Mouse (Mus musculus) cerebellum, adult 9-10 months (tissue): ENCODE measurements around the gene Col4a1.
A peak's percentile ranks its signal among the peaks of the same experiment; 100 is the strongest.

Source experiments
- DNase-seq: peaks from one replicate; pipeline ENCODE4 v3.0.0; 2022

Gene Col4a1

DNA sequence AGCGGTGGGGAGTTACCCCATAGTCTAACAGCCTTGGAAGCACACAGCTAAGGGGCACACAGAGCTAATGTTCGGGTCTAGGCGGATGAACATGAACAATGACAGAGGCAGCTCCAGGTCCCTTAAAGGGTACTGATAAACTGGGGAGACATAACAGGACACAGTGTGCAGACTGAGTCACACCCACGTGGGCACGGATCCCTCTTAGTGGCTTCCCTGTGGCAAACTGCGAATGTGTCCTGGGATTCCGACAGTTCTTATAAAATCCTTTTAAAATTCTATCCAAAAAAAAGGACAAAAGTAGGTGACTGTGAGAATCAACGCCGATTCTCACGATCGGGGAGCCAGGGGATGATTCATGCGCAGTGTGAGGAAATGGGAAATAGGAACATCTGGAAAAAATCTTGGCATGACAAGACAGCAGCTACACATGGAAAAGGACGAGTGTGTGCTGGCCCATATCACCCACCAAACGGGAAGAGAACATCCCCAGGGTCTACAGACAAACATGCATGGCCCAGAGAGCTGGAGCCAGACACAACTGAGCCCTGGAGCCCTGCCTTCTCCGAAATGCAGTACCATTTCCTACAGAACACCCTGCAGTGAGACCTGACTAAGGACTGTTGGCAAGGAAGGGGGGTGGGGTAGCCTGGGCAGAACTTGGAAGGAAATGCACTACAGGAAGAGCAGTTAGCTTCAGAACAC is 50.4 kb downstream of the Col4a1 start:
- no peak for DNase-seq

DNA sequence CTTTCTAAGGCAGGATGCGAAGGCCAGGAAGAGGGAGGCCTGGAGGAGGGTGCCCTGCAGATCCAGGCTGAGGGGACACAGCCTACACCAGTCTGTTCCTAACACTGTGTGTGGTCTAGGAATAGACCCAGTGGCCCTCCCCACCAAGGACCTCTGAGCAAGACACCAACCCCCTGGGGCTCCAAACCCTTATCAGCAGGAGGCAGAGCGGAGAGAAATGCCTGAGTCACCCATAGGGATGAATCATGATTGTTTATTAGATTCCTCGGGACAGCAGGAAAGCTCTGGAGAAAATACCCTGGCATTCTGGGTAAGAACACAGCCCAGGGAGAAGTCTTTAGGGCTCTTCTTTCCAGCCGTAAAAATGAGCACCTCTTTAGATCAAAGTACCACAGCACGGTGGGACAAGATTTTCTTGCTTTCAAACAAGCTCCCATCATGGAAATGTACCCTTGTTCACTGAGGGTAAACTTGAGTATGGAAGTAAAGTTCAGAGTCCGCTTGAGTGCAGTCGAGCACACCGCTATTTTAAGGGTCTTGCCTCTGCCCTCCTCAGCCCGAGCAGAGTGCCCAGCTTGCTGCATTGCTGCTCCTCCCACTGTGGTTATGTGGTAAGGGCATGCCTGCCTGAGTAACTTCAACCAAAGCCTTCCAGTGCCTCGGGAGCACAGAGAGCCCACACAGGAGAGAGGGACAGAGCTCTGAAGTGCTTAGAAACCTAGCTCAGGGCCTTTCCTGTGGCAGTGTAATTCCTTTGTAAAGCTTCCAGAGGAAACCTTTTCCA is 52.6 kb downstream of the Col4a1 start:
- DNase-seq: no peak

DNA sequence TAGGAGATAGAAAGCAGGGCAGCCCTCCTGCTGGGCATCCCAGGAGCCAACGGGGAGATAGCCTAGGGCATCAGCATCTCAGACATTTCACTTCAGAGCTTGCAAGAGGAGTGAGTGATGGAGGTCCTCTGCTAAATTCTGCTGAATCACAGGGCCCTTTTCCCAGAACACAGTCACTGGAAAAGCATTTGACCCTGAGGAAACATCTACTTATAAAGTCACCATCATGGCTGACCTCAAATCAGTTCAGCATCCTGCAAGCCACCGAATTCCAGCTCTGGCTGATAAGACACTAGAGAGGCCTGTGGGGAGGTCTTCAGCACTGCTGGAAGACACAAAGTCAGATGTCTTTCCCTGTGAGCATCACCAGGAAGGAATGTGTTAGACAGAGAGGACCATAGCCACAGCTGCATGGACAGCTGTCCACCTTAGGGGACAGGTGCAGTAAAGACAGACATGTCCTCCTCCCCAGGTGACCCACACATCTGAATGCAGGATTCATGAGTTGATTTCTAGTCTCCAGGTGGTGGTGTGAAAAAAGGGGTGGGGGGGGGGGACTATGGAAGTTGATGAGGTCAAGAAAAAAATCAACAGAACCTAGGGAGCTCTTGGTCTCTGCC is 54.0 kb downstream of the Col4a1 start:
- DNase-seq: no peak

DNA sequence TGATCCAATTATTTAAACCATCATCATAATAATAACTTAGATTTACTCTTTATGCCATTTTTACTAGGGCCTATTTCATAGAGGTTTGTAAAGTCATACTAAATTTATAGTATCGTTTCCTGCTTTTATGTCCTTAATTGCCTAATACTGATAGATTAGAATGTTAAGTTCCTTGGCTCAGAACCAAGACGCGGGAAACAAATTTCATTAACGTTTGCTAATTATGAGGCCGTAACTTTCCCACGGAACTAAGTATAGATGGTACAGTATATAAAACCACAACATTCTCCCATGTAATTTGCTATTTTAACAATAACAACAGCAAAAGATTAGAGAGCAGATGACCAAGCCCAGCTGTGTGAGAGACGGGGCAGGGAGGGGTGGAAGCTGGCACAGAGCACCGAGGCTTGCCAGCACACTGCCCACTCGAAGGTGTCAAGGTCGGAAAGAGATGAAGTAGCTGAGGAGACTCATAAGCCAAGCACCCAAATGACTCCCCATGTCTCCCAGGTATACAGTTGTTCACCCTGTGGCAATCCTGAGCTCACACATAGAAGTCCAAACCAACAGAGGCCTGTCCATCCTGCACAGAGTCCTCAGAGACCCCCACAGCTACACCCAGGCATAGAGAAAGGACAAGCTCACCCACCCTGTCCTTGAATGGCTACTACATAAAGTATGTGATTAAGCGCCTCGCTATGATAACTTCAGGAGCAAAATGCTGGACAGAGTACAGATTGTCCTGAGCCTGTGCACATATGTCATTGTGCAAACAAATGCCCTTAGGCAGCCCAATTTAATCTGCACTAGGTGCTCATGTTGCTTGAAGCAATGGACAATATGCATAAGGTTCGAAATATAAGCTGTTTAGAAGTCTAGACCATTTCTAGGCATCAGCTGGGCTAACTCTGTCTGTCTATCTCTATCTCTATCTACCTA is 55.3 kb downstream of the Col4a1 start:
- DNase-seq: no peak

DNA sequence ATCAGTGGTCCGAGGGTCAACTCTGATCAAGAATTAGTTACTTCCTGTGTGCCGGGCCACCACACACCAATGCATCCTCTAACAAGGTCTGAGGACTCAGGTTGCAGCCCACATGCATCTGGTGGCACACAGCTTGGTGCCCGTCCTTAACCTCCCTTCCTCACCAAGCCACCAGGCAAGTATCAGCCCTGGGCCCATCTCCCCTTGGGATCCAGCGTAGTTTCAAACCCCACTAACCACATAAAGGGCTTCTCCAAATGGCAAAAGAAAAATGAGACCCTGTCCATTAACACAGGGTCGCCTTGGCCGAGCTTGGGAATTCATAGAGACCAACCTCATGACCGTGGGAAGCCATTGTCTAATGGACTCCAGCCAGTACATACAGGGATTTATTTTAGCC is 56.2 kb downstream of the Col4a1 start:
- no peak for DNase-seq

DNA sequence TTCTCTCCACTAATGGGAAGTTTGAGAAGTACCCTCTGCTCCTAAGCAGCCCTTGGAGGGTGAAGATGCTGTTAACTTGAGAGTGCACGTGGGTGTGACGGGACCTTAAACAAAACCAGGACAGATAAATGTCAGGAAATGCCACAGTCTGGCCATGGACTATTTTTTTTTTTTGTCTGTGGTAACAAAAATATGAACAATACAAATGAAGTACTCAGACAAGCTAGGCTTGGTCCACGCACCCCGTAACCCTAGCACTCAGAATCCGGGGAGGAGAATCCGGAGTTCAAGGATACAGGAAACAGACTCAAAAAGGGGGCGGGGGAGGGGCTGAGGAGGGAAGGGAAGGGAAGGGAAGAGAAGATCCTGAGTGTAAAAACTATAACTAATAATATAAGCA is 56.9 kb downstream of the Col4a1 start:
- DNase-seq: no peak

DNA sequence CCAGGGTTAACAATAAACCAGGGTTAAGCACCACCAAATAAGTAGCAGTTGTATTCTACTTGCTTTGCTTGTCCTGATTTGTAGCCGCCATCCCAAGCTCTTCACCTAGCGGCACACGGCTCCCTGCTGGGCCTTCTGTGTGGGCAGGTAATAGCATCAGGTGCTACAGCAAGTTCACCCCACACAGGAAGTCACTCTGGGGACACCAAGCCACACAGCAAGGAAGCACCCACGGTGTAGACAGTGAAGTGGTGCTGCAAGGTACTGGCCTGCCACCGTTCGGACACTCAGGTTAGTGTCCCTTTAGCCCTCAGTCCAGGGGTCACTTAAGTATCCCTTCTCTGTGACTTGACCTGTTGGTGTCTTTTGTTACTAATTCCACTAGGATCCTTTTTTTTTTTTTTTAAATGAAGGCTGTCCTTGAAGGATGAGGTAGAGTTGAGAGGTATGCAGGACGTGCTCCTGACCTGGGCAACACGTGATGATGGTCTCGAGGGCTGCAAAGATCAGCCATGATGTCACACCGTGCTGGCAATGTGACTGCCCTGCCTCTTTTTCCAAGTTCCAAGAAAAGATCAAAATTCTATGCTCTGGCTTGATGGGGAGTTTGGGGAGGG is 57.6 kb downstream of the Col4a1 start:
- no peak for DNase-seq

- DNase-seq: no peak
These were observed 58.1 kb downstream of the Col4a1 start for GRCm38 (mm10) chr8:11254510-11254909.

- peak; percentile 68 for DNase-seq
These were observed 59.1 kb downstream of the Col4a1 start for GRCm38 (mm10) chr8:11253556-11253955.

- DNase-seq: no peak
These were observed 59.6 kb downstream of the Col4a1 start for GRCm38 (mm10) chr8:11253041-11253440.

DNA sequence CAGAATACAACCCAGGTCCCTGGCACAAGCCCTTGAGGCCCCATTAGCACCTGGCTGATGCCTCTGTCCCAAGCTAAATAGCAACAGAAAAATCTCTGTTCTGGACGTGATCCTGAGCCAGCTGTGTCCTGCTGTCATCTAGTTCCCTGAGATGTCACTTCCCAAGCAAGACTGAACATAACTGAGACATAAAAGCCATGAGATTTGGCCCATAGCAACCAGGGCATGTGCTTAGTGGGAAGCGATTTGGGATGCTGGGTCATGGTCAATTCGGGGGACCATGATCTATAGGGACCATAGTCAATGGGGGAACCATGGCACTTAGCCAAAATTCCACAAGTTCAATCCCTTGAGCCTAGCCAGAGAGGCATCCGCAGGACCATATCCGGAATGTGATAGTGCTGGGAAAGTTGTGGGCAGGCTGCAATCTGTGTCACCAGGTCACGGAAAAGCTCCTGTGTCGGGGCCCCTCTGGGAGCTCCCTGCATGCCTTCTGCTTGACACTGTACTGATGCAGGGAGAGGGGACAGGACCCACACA is 60.3 kb downstream of the Col4a1 start:
- no peak for DNase-seq

GRCm38 (mm10) chr8:11250149-11250548 is 62.5 kb downstream of the Col4a1 start:
- DNase-seq: no peak

DNA sequence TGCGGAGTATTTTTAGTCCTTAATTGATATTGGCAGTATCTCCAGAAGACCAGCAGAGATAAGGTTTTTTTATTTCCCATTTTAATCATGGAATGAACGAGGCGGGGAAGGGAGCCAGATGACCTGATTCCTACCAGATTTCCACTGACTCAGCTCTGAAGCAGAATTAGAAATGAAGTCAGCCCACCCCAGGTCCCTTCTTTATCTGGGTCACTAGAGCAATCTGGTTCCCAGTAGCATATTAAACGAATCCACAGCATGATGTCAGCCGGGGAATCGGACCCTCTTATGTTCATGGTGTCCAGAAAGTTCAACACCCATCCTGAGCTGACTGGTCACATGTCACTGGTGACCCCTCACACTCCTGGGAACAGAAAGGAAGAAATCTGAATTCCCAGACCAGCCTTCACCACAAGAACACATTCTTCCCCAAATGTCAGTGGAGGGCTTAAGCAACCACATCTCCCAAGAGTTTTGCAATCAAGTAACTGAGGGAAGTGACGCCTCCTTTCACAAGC is 63.0 kb downstream of the Col4a1 start:
- DNase-seq: peak; percentile 44

DNA sequence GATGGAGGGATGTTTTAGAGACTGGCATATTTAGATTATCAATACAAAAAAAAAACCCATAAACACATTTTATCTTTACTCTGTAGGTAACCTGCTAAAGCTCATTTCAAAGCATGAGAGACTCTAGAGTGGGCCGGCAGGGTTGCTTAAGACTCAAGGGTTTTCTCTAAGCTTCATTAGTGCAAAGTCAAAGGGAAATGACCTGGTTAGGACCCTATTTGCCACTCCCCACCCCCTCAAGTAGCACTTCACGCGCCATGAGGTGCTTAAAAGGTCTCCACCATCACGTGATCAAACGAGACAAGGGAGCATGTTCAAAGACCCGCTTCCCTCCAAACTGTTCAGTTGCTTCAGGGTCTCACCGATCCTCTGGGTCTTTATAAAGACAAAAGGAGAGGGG is 63.9 kb downstream of the Col4a1 start:
- no peak for DNase-seq

DNA sequence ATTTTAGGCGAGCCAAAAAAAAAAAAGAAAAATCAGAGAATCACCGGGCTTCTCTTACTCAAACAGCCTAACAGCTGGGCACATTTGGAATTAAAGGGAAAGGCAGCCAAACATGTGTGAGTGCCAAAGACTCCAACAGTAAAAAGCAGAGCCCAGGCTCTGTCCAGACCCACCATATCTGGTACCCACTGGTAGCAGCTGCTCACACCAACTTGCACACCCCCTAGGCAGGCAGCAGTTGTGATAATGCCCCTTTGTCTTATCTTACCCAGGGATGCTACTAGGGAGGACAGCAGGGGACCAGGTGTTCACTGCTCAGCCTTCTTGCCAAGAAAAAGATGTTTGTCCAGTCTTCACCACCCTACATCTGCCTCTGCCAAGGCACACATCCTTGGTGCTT is 71.1 kb downstream of the Col4a1 start:
- no peak for DNase-seq

DNA sequence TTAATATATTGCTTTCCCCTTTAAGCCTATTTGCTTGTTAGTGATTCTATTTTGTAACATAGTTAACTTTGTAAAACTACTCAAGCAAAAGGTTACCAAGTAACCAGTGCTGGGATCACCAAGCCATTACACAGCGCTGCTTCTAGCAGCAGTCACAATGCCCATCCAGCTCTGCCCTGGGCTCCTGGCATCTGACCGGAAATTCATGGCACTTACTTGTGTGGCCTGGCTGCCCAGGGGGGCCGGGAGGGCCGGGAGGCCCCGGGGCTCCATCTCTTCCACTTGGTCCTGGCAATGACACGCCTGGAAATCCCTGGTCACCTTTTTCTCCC is 77.8 kb downstream of the Col4a1 start:
- DNase-seq: no peak

DNA sequence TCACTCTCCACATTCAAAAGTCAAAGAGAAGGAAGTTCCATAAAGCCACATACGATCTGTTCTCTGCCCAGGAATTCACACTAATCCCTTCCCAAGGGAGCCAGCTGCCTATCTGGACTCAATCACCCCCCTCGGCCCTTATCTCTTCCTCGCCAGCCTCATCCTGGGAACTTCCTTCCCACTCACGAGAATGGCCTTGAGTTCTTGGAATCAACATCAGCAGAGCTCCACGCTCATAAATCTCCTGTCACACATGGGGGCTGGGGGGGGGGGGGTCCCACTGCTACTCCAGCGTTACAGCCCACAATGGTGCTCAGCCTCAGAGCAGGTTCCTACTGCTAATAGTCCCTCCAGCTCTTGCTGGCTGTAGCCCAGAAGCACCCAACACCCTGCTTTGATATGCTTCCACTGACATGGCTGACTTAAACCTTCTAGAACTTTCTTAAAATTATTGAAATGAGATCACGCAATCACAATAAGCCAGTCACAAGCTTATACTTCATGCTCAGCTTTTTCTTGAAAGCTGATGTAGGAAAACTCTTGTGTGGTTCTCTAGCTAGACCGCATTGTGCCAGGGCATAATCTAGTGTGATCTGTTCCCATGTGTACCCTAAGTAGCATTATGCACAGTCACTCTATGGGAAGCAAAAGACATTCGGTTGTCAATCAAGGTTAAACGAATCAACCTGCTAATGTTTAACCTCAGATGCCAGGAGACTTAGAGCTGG is 78.3 kb downstream of the Col4a1 start:
- DNase-seq: no peak

DNA sequence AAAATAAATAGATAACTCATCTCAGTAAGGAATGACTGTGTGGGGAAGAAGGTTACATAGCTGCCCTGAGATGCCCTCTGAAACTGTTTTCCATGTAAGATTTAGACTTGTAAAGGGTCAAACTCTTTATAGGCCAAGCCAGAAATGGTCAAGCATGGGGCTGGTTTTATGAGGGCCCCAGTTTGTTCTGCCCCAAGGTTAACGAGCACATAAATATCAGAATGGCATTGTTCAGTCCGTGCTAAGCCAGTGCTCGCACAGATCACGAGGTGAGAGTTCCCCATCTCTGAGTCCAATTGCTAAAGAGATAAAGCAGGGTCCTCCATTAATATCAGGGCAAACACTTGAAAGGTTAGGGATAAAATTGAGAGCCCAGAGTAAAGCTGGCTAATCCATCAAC is 79.6 kb downstream of the Col4a1 start:
- no peak for DNase-seq

- no peak for DNase-seq
These were observed 82.3 kb downstream of the Col4a1 start for GRCm38 (mm10) chr8:11230277-11230676.

DNA sequence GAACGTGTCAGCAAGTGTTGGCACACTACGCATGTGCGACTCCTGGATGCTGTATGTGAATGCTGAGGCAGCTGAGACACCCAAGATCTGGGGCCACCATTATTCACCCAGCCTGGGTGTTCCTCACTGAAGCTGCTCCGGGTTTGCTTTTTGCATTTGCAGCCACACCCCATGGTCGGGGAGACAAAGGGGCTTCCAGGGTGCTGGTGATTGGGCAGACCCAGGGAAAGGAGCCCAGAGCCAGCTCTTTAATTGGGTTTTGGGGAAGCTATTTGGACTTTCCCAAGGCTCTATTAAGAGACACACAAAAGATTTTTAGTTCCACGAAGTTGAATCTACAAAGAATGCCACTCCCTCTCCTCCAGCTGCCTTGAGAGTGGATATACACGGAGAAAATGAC is 85.2 kb downstream of the Col4a1 start:
- no peak for DNase-seq
